Mouse (Mus musculus): ENCODE data around the gene Stat3.

The Stat3 gene

DNA sequence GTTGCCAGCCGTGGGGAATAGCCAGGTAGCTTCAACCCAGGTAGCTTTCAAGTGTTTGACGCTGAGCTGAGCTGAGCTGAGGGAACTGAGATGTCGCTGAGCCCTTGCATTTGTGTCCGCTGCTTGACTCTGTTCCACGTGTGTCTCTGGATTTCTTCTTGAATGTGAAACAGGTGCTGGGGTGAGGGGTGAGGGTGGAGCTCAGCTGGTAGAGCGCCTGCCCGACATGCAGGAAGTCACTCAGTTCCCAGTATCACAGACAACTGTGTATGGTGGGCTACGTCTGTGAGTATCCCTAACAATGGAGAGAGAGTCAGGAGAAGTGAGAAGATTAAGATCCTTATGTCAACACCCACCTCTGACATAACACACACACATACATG, 68.4 kb downstream of the Stat3 start:
- Histone ChIP-seq H3K27me3 (ENCODE audit: insufficient read depth, low read length) (peaks cover 5% of the 10 kb centered on the region; the same call in 1 of the 2 replicates), H3K4me3 (replicated peaks; ENCODE audit: low read length) (no peak overlapping the region), H3K36me3 (ENCODE audit: insufficient read depth, low read length) (no peaks in the 10 kb centered on the region), H3K4me1 (replicated peaks; ENCODE audit: low read depth, low read length) (peaks cover 7% of the 10 kb centered on the region; the same call in 1 of the 2 replicates), H3K9me3 (ENCODE audit: low read length) (no peaks in the 10 kb centered on the region)
- TF ChIP-seq NANOG (IDR thresholded peaks at IDR 0.05; ENCODE audit: borderline replicate concordance, low read length), result no peak
- TF ChIP-seq POU5F1 (IDR thresholded peaks at IDR 0.05; ENCODE audit: borderline replicate concordance, low read length), result no peak
- TF ChIP-seq CTCF (conservative IDR thresholded peaks at IDR 0.05; ENCODE audit: low read length), result no peak

DNA sequence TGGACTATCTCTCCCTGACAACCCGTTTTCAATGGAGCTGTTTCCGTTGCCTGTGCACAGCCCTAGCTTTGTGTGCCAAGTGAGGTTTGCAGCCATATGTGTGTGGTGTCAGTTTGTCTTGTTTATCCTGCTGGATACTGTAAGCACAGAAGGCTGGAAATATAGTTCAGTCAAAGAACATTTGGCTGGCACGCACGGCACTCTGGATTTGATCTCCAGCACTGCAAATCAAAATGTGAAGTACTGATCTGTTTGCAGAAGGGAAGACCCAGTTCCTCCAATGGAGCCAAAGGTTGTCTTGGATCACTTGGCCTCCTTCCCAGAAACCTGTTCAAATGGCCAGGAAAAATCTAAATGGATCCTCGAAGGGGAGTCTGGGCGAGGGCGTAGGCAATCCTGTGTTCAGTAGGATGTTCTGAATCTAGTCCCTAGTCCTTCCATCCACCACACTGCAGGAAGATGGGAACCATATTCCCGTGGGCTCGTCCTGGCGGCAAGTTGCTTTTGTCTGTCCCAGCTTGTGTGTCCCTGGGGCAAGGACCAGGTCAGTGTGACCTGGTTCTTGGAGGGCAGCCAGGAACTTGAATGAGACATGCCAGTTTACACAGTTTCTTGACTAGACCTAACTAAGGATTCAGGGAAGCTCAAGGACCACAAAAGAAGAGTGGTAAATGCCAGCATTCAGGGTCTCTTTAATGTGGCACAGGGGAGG, 68.9 kb downstream of the Stat3 start:
- no peak for TF ChIP-seq NANOG (IDR thresholded peaks at IDR 0.05; ENCODE audit: borderline replicate concordance, low read length)
- no peak for TF ChIP-seq CTCF (conservative IDR thresholded peaks at IDR 0.05; ENCODE audit: low read length)
- no peak for TF ChIP-seq POU5F1 (IDR thresholded peaks at IDR 0.05; ENCODE audit: borderline replicate concordance, low read length)
- Histone ChIP-seq H3K9me3 (ENCODE audit: low read length) (no peaks in the 10 kb centered on the region), H3K4me3 (replicated peaks; ENCODE audit: low read length) (no peak overlapping the region), H3K27me3 (ENCODE audit: insufficient read depth, low read length) (no peaks in the 10 kb centered on the region), H3K36me3 (ENCODE audit: insufficient read depth, low read length) (no peaks in the 10 kb centered on the region), H3K4me1 (replicated peaks; ENCODE audit: low read depth, low read length) (peaks cover 7% of the 10 kb centered on the region; the same call in 1 of the 2 replicates)

DNA sequence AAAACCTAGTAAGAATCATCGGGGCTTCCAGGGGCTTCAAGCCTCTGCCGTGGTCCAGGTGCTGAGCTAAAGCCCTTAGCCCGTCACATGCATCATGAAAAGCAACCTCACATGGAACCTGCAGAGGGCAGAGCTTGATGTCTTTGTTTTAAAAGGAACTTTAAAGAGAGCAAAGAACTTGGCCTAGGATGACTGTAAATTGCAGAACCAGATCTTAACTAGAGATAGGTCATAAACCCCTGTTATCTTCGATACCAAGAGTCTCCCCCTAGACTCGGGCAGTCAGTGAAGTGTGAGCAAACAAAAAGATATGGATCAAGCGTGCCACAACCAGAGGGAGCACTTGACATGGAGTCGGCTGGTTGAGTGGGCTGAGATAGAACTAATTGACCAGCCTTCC, 73.7 kb downstream of the Stat3 start:
- no peaks in the 10 kb centered on the region for H3K36me3 ChIP-seq (ENCODE audit: insufficient read depth, low read length)
- peaks cover 39% of the 10 kb centered on the region for H3K27me3 ChIP-seq (ENCODE audit: insufficient read depth, low read length)
- TF ChIP-seq CTCF (conservative IDR thresholded peaks at IDR 0.05; ENCODE audit: low read length), result no peak
- no peaks in the 10 kb centered on the region for H3K9me3 ChIP-seq (ENCODE audit: low read length)
- H3K4me3 ChIP-seq (replicated peaks; ENCODE audit: low read length), result no peak overlapping the region
- peaks cover 17% of the 10 kb centered on the region for H3K4me1 ChIP-seq (replicated peaks; ENCODE audit: low read depth, low read length)

DNA sequence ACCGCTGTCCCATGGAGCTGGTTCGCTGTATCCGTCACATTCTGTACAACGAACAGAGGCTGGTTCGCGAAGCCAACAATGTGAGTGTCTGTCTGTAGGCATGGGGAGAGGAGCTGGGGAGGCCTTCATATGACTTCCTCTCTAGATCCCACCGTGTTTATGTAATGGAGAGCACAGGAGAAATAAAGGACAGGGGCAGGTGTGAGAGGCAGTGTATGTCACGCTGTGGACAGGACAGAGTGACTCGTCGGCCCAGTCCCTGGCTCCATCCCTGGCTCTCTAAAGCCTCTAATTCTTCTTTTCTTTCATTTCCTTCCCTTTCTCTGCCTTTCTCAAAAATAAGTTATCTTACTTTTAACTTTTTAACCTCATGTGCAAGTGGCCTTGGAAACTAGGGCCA, 76.2 kb downstream of the Stat3 start:
- Histone ChIP-seq H3K9me3 (ENCODE audit: low read length) (no peaks in the 10 kb centered on the region), H3K36me3 (ENCODE audit: insufficient read depth, low read length) (no peaks in the 10 kb centered on the region), H3K4me3 (replicated peaks; ENCODE audit: low read length) (no peak overlapping the region), H3K27me3 (ENCODE audit: insufficient read depth, low read length) (peaks cover 57% of the 10 kb centered on the region), H3K4me1 (replicated peaks; ENCODE audit: low read depth, low read length) (peaks cover 35% of the 10 kb centered on the region)
- TF ChIP-seq NANOG (IDR thresholded peaks at IDR 0.05; ENCODE audit: borderline replicate concordance, low read length), result no peak
- TF ChIP-seq POU5F1 (IDR thresholded peaks at IDR 0.05; ENCODE audit: borderline replicate concordance, low read length), result no peak
- TF ChIP-seq CTCF (conservative IDR thresholded peaks at IDR 0.05; ENCODE audit: low read length), result no peak

DNA sequence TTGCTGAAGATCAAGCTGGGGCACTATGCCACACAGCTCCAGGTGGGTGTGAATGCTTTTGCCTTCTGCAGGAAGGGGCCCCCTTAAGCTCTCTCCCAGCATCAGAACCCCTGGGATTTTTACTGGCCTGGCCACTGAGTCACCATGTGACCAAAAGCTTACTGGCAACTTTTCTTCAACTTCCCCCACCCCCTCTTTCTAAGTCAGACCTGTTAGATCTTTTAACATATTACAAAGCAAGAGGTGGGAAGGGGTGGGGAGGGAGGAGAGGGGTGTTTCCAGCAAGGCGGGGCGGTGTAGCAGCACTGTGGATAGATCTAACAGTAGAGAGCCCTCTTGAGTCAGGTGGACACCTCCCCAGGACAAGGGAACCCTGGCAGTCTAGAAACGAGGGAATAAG, 77.5 kb downstream of the Stat3 start:
- no peak overlapping the region for H3K4me3 ChIP-seq (replicated peaks; ENCODE audit: low read length)
- H3K4me1 ChIP-seq (replicated peaks; ENCODE audit: low read depth, low read length), result peaks cover 35% of the 10 kb centered on the region
- peaks cover 67% of the 10 kb centered on the region for H3K27me3 ChIP-seq (ENCODE audit: insufficient read depth, low read length)
- H3K36me3 ChIP-seq (ENCODE audit: insufficient read depth, low read length), result no peaks in the 10 kb centered on the region
- no peaks in the 10 kb centered on the region for H3K9me3 ChIP-seq (ENCODE audit: low read length)
- TF ChIP-seq CTCF (conservative IDR thresholded peaks at IDR 0.05; ENCODE audit: low read length), result no peak
- no peak for TF ChIP-seq POU5F1 (IDR thresholded peaks at IDR 0.05; ENCODE audit: borderline replicate concordance, low read length)
- TF ChIP-seq NANOG (IDR thresholded peaks at IDR 0.05; ENCODE audit: borderline replicate concordance, low read length), result no peak

DNA sequence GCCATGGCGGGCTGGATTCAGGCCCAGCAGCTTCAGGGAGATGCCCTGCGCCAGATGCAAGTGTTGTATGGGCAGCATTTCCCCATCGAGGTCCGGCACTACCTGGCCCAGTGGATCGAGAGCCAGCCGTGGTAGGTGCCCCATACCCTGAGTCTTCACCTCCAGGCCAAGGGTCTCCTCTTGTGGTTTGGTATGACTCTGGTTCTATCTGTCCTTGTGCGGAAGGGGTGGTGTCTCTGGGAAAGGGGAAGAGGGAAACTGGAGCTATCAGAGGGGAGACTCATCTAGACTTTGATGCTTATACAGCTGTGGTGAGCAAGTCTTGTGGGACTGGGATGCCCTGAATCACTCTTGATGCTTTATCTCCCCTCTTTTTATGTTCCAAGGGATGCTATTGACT, 78.0 kb downstream of the Stat3 start:
- no peaks in the 10 kb centered on the region for H3K9me3 ChIP-seq (ENCODE audit: low read length)
- peak overlapping the region; percentile 77; the same call in 1 of the 2 replicates for H3K4me3 ChIP-seq (replicated peaks; ENCODE audit: low read length)
- H3K4me1 ChIP-seq (replicated peaks; ENCODE audit: low read depth, low read length), result peaks cover 35% of the 10 kb centered on the region
- no peaks in the 10 kb centered on the region for H3K36me3 ChIP-seq (ENCODE audit: insufficient read depth, low read length)
- H3K27me3 ChIP-seq (ENCODE audit: insufficient read depth, low read length), result peaks cover 72% of the 10 kb centered on the region
- TF ChIP-seq NANOG (IDR thresholded peaks at IDR 0.05; ENCODE audit: borderline replicate concordance, low read length), result no peak
- no peak for TF ChIP-seq POU5F1 (IDR thresholded peaks at IDR 0.05; ENCODE audit: borderline replicate concordance, low read length)
- TF ChIP-seq CTCF (conservative IDR thresholded peaks at IDR 0.05; ENCODE audit: low read length), result no peak

DNA sequence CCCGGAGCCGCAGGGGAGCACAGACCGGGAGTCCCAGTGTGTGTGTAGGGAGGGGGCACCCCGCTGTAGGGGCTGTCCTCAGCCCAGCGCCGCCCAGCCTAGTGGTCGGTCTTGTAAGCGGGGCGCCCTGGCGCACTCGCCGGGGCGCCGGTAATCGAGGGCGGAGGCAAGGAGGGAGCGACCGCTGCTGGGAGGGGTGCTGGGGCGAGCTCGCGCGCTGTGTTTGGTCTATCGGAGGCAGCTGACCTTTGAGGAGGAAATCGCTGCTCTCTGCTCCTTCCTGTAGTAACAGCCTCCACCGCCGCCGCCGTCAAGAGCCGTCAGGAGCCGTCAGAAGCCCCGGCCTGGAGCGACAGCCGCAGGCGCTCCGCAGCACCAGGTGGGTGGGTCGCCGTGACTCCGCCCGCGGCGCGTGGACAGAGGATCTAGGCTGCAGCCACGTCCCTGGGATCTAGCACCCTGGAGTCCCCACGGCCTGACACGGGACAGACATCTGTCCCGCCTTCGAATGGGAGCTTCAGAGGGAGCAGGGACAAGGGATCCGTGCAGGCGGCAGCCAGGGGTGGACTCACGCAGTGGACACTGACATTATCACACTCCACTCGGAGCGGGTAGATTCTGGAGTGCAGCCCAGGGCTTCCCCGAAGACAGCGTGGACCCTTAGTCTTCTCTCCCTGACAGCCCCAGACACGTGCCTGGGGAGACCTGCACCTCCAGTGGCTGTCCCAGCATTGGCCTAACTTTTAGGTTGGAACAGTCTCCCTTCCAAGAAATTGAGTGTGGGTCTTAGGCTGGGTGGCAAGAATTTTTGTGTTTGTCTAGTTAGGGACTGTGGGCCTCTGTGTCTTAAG, 78.9 kb downstream of the Stat3 start:
- H3K36me3 ChIP-seq (ENCODE audit: insufficient read depth, low read length), result no peaks in the 10 kb centered on the region
- H3K4me3 ChIP-seq (replicated peaks; ENCODE audit: low read length), result peak overlapping the region; percentile 77
- no peaks in the 10 kb centered on the region for H3K9me3 ChIP-seq (ENCODE audit: low read length)
- peaks cover 40% of the 10 kb centered on the region for H3K4me1 ChIP-seq (replicated peaks; ENCODE audit: low read depth, low read length)
- TF ChIP-seq NANOG (IDR thresholded peaks at IDR 0.05; ENCODE audit: borderline replicate concordance, low read length), result no peak
- no peak for TF ChIP-seq CTCF (conservative IDR thresholded peaks at IDR 0.05; ENCODE audit: low read length)
- TF ChIP-seq POU5F1 (IDR thresholded peaks at IDR 0.05; ENCODE audit: borderline replicate concordance, low read length), result no peak
- peaks cover 80% of the 10 kb centered on the region for H3K27me3 ChIP-seq (ENCODE audit: insufficient read depth, low read length)

DNA sequence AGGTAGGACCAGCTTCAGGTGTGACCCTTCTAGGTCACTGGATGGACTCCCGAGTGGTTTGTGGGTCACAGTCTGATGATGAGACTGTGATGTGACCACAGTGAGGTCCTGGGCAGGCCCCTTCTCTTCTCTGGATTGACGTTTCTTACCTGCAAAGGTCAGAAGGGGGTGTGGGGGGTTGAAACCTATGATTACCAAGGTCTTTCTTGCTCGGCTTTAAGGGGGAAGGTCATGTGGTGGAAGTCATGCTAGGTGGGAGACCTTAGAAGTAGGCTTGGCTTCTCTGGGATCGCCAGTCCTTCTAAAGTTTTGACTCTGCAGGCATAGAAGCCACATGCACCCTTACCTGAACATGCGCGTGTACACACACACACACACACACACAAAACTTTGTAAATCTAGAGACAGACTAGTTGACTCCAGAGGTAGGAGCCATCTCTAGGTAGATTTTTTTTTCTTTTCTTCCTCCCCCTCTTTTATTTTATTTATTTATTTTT, 79.7 kb downstream of the Stat3 start:
- TF ChIP-seq POU5F1 (IDR thresholded peaks at IDR 0.05; ENCODE audit: borderline replicate concordance, low read length) (no peak), NANOG (IDR thresholded peaks at IDR 0.05; ENCODE audit: borderline replicate concordance, low read length) (no peak)
- Histone ChIP-seq H3K9me3 (ENCODE audit: low read length) (no peaks in the 10 kb centered on the region), H3K36me3 (ENCODE audit: insufficient read depth, low read length) (no peaks in the 10 kb centered on the region)

More for the DNA sequence above, 79.7 kb downstream of the Stat3 start:
- Histone ChIP-seq H3K4me1 (replicated peaks; ENCODE audit: low read depth, low read length) (peaks cover 48% of the 10 kb centered on the region), H3K4me3 (replicated peaks; ENCODE audit: low read length) (peak overlapping the region; percentile 29; the same call in 1 of the 2 replicates), H3K27me3 (ENCODE audit: insufficient read depth, low read length) (peaks cover 80% of the 10 kb centered on the region)

Data from E14TG2a.4 (cell line).